Mouse (Mus musculus): ENCODE results near the gene Gm10073.
"Not testable (repeated sequence)": the region's sequence is repeated elsewhere in the genome, so short reads cannot be mapped to it uniquely, and the experiment has no call there.

Gm10073 gene

GRCm38 (mm10) chr8:106599265-106599979, 26.2 kb upstream of the Gm10073 start:
- no peak for DNase-seq (ENCODE audit: low spot score)

DNA sequence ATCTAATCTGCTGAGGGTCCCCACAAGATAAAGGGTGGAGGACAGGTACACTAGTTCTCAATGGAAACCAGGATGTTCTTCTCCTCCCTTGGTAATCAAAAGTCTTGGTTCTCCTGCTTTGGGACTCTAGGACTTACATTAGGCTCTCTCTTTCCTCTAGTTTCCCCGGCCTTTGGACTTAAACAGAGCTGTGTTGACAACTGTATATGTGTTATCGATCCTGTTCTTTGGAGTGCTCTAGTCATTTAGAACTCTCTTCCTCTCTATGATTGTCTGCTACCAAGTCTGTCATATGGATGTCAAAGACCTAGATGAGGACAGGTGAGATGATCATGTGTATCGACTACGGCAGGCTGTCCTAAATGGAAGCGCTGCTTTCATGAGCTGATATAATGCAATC, 23.8 kb upstream of the Gm10073 start:
- no peak for DNase-seq (ENCODE audit: low spot score)

GRCm38 (mm10) chr8:106595623-106596022, 22.4 kb upstream of the Gm10073 start:
- DNase-seq (ENCODE audit: low spot score) = not testable (repeated sequence)

DNA sequence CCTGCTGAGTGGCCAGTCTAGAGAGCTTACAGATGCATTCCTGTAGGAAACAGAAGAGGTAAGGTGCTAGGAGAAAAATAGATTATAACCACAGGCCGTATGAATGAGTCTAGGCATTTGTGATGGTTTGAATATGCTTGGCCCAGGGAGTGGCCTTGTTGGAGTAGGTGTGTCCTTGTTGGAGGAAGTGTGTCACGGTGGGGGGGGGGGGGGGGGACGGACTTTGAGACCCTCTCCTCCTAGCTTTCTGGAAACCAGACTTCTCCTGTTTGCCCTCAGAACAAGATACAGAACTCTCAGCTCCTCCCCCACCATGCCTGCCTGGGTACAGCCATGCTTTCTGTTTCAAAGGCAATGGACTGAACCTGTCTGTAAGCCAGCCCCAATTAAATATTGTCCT, 19.2 kb upstream of the Gm10073 start:
- no peak for DNase-seq (ENCODE audit: low spot score)

- peak; percentile 13 for DNase-seq (ENCODE audit: low spot score)
Measured at GRCm38 (mm10) chr8:106588443-106589431, 15.5 kb upstream of the Gm10073 start.

DNA sequence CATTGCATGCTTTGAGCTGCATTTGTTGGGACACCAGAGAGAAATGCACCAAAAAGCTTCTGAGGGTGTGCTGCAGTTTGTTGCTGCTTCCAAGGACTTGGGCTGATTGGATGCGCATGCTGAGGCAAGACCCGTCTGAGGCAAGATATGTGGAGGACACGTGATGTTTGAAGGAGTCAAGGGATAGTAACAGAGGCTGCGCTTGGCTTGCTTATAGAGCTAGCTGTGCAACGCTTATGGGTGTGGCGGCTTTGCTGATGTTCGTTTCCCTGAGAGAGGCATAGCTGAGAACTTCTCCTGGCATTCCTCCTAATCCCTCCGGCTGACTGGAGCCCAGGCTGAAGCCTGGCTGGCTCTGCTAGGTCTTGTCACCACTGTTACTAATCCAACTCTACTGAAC, 13.6 kb upstream of the Gm10073 start:
- DNase-seq (ENCODE audit: low spot score) = no peak

DNA sequence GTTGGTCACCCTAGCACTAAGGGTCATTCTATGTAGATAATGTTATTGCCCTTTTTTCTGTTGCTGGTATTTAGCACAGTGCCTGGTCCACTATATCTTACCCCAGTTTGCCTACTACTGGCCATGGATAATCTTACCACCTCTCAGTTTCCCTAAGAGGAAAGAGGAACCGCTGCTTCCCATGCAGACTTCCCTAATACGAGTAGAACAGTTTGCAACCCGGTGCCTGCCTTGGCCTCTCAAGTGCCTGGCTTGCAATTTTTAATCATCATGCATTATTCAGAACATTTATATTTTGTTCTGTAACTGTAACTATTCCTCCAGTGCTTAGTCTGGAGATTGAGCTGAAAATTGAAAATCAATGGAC, 12.4 kb upstream of the Gm10073 start:
- DNase-seq (ENCODE audit: low spot score) = no peak

GRCm38 (mm10) chr8:106584942-106585670, 11.8 kb upstream of the Gm10073 start:
- DNase-seq (ENCODE audit: low spot score) = no peak

DNA sequence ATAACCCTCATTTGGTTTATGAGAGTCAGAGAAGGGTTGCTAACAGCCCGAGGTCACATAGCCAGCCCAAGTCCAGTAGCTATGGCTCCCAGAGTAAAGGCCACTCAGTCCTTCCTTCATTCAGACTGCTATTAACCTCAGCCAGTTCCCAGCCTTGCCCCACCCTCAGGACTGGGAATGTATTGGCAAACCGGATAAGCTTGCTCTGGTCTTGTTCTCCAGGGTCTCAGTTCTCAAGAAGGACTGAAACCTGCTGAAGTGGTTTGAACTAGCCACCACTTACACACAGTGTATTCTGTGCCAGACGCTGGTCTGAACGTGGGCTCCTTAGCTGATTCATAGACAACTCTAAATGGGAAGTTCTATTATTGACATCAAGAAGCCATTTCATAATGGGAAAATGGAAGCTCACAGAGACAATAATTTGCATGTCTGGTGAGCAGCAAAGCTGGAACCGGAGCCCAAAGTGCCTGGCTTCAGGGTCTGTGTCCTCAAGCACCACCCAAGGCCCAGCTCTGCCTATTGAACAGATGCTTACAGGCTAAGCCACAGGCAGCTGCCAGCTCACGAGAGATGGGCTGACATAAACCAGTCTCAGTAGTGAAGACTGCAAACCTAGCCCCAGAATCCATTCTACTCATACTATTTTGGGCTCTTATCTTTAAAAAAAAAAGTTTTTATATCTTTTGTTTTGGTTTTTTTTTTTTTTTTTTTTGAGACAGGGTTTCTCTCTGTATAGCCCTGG, 8.3 kb upstream of the Gm10073 start:
- DNase-seq (ENCODE audit: low spot score) = peak; percentile 65

GRCm38 (mm10) chr8:106579510-106579909, 6.2 kb upstream of the Gm10073 start:
- no peak for DNase-seq (ENCODE audit: low spot score)

DNA sequence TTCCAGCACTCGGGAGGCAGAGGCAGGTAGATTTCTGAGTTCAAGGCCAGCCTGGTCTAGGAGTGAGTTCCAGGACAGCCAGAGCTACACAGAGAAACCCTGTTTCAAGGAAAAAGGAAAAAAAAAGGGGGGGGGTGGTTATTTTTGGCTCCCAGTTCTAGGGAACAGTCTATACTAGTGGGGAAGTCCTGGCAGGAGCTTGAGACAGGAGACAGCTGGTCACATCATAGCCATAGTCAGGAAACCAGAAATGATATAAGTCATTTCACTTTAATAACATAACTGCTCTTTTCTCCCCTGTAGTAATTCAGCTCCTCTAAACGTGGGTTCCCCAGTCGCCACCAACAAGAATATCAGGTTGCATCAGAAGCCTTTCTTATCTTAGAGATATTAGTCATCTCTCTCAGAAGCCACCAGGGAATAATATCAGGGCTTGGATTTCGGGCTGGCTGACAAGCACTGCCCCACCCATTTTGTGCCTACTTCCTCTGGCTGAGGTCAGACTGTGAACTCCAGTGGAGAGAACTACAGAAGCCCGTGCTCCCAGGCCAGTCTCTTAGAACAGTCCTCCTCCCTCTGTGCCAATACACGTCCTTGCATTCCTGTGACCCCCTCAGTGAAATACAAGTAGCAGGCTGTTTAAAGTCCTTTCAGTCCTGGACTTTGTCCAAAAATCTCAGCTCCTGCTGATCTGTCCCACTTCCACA, 3.7 kb upstream of the Gm10073 start:
- DNase-seq (ENCODE audit: low spot score) = no peak

DNA sequence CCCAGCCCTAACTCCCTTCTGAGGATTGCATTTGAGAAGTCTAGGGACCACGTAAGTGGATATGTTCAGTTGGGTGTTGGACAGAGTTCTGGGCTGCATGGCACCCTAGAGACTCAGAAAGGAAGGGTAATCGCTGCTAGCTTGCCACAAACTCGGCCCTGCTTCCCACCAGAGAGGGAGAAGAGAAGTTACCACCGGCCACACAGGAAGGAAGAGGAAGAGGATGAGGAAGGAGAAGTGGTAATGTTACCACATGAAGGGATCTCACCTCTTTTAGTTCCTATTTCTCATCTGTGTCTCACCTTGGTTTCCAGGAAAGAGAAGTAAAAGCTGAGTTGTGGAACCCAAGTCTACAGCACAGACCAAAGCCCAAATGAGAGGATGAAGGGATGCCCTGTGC, 1.0 kb upstream of the Gm10073 start:
- no peak for DNase-seq (ENCODE audit: low spot score)

DNA sequence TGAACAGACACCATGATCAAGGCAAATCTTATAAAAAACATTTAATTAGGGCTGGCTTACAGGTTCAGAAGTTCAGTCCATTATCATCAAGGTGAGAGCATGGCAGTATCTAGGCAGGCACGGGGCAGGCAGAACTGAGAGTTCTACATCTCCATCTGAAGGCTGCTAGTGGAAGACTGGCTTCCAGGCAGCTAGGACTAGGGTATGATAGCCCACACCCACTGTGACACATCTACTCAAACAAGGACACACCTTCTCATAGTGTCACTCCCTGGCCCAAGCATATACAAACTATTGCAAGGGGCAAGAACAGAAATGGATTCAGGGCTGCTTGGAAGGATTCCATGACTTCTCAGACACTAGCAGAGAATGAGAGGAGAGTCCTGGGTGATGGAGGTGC, 1.1 kb downstream of the Gm10073 start:
- DNase-seq (ENCODE audit: low spot score) = not testable (repeated sequence)

DNA sequence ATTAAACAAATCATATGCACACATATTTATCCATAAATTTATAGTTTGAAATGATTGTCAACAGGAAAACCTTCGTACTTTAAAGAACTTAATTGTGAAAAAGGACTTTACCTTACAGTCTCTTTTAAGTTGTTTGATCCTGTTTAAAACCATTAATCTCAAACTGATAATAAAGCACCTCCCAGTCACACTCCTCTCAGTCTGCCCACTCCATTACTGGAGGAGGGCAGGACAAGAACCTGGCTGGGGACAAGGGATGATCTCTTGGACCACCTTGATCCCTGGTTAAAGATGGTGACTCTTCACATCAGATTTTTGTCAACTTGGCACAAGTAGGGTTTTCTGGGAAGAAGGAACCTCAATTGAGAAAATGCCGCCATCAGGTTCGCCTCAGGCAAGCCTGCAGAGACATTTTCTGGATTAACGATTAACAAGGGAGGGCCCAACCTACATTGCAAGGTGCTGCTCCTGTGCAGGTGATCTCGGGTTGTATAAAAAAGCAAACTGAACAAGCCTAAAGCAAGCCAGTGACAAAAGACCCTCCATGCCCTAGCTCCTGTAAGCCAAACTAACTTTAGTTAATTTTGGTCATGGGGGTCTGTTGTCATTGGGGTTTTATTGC, 1.6 kb downstream of the Gm10073 start:
- DNase-seq (ENCODE audit: low spot score) = no peak

- DNase-seq (ENCODE audit: low spot score) = no peak
Measured at GRCm38 (mm10) chr8:106570386-106570785, 2.9 kb downstream of the Gm10073 start.

GRCm38 (mm10) chr8:106569006-106569405, 4.3 kb downstream of the Gm10073 start:
- DNase-seq (ENCODE audit: low spot score) = no peak

- peak; percentile 93 for DNase-seq (ENCODE audit: low spot score)
Measured at GRCm38 (mm10) chr8:106563691-106564182, 9.5 kb downstream of the Gm10073 start.

- peak; percentile 88 for DNase-seq (ENCODE audit: low spot score)
Measured at GRCm38 (mm10) chr8:106561097-106561865, 12.0 kb downstream of the Gm10073 start.

DNA sequence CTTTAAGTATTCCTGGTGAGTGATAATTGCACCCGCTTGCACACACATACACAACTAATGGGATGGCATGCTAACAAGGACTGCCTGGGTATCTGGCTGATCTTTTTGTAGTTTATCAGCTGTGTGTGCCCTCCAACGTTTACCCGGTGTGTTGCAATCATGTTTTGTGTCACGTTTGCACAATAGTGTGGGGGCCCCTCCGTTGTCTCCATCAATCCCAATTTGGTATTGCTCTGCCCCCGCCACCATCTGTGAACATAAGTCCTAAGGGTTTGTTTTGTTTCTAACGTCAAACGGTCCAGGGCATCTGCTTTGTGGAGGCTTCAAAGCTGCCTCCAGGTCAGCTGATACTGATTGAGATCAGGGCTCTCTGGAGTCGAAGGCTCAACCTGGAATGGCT, 13.4 kb downstream of the Gm10073 start:
- no peak for DNase-seq (ENCODE audit: low spot score)

Data from urinary bladder, postnatal 14 days (tissue).